Mouse (Mus musculus): Measurements from ENCODE around the gene Nfatc4.

DNA sequence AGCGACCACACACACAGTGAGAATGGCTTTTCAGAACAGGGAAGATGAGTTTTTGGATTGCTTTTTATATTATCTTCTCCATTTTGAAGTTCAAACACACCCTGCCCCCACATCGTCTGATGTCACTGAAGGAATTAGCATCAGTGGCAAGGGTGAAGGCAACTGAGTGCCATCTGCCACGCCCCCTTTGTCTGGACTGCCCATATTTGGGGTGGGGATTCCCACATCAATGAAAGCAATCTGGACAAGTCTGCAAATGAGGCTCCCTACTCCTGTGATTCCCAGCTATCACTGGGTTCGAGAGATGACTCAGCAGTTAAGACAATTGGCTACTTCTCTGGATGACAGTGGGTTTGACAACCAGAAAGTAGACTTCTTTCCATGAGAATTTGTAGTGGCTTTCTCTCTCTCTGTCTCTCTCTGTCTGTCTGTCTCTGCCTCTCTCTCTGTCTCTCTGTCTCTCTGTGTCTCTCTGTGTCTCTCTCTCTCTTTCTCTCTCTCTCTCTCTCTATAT, 18.0 kb downstream of the Nfatc4 start:
- no peak for TF ChIP-seq GATA1 (IDR thresholded peaks at IDR 0.05; ENCODE audit: low read length)
- no peak for TF ChIP-seq TAL1 (IDR thresholded peaks at IDR 0.05; ENCODE audit: low read length)

All from erythroblast, embryonic 14.5 days (primary cell).